In genomic region chr1:120198151-120198550, GRCm38 (mm10) we compare ENCODE assay signal across 21 mouse cellular contexts.
DNase-seq lines count a peak whose midpoint lies in the region; ATAC-seq and TF ChIP-seq lines count a peak whose summit lies in the region.
"Had no signal": no experiment of that assay in that cellular context is flagged by ENCODE, and none has a peak within 500 bp of the region (broad histone marks: within the 10 kb centered on the region; RNA-seq: fewer than 3 reads in every experiment).

No protein-coding gene starts in this region.

- 40% methylated on average over 3 of the region's 3 CpGs for WGBS in midbrain, embryonic 16.5 days

- dilution Hi-C loops in CH12.LX (cut with MboI; ENCODE audit: extremely low pct_ligation_motif_present, extremely low pct_unique_long_range_greater_than_20kb, low sequenced_read_pairs): no loop called here

- DNase-seq in A20 (ENCODE audit: low read depth, low spot score) (peak; percentile 39), CH12.LX (ENCODE audit: extremely low read depth) (peak; percentile 54)
- DNase-seq in induced T-regulatory cell, adult 2 months (ENCODE audit: low read depth): peak; percentile 5
- no peak for DNase-seq in right cerebral cortex, adult 2 months (ENCODE audit: low spot score in 2 of 2)
- DNase-seq in layer of hippocampus, postnatal 14 days (ENCODE audit: low spot score in 2 of 2): no peak
- DNase-seq: adrenal gland, adult 2 months; adrenal gland, adult 8-10 months; adrenal gland, postnatal 10 days; adrenal gland, postnatal 14 days; adrenal gland, postnatal 25 days; adrenal gland, postnatal 36 days; B cell, adult 2 months; cerebellum, adult 11 months; cerebellum, adult 11-12 months; cerebellum, adult 18-20 months; cerebellum, adult 2 months; cerebellum, adult 8-10 months had no signal

- H3K79me2 ChIP-seq in CH12.LX (replicated peaks; ENCODE audit: control insufficient read depth, extremely low read depth, insufficient read depth, poor library complexity, severe bottlenecking): no peaks in the 10 kb centered on the region

- H3K4me3 ChIP-seq in CH12.LX (replicated peaks in 1 of 3; ENCODE audit: low read depth in 2 of 3, low read length in 2 of 3, poor library complexity in 1 of 3): no peak overlapping the region
- no peak overlapping the region for H3K4me3 ChIP-seq in midbrain, embryonic 16.5 days (ENCODE audit: low read depth, low read length)

- no peak for TF ChIP-seq POLR2A in CH12.LX (IDR thresholded peaks at IDR 0.05; ENCODE audit: low read depth, low read length)

- ATAC-seq in midbrain, embryonic 16.5 days: no peak
- ATAC-seq: CD4-positive, CD25-positive, alpha-beta regulatory T cell, adult 4 months; Patski had no signal

- H3K9ac ChIP-seq in CH12.LX (ENCODE audit: insufficient read depth, low read depth): no peak overlapping the region
- no peak overlapping the region for H3K9ac ChIP-seq in midbrain, embryonic 16.5 days (ENCODE audit: low read depth, low read length)

- no peak for TF ChIP-seq RAD21 in CH12.LX (IDR thresholded peaks at IDR 0.05; ENCODE audit: low read depth, low read length)

- no peaks in the 10 kb centered on the region for H3K36me3 ChIP-seq in CH12.LX (replicated peaks in 1 of 2; ENCODE audit: control insufficient read depth in 1 of 2, insufficient read depth in 1 of 2, low read length in 1 of 2)
- no peaks in the 10 kb centered on the region for H3K36me3 ChIP-seq in midbrain, embryonic 16.5 days (ENCODE audit: control insufficient read depth, insufficient read depth, low read length)
- H3K36me3 ChIP-seq: G1E had no signal

- H3K9me3 ChIP-seq in CH12.LX (replicated peaks; ENCODE audit: low read length): no peaks in the 10 kb centered on the region
- no peaks in the 10 kb centered on the region for H3K9me3 ChIP-seq in midbrain, embryonic 16.5 days (replicated peaks; ENCODE audit: control insufficient read depth, low read length, poor library complexity, severe bottlenecking)
- H3K9me3 ChIP-seq: G1E had no signal

- in situ Hi-C loops in CH12.LX (cut with MboI; ENCODE audit: low pct_ligation_motif_present, low pct_unique_long_range_greater_than_20kb, low sequenced_read_pairs): no loop called here

- TF ChIP-seq CTCF in CH12.LX (conservative IDR thresholded peaks at IDR 0.05 in 1 of 2, IDR thresholded peaks at IDR 0.05 in 1 of 2; ENCODE audit: low read depth in 2 of 2, low read length in 2 of 2): no peak

- H3K27me3 ChIP-seq in CH12.LX (replicated peaks): peaks cover 2% of the 10 kb centered on the region
- H3K27me3 ChIP-seq in midbrain, embryonic 16.5 days (ENCODE audit: control insufficient read depth, insufficient read depth, low read depth, low read length): no peaks in the 10 kb centered on the region
- H3K27me3 ChIP-seq: Patski had no signal

- peak; percentile 48; the same call in 1 of the 2 replicates for TF ChIP-seq EP300 in CH12.LX (IDR thresholded peaks at IDR 0.05; ENCODE audit: low read length)

- H3K27ac ChIP-seq in CH12.LX (ENCODE audit: insufficient read depth, low read depth): no peak overlapping the region
- H3K27ac ChIP-seq in midbrain, embryonic 16.5 days (ENCODE audit: low read length): no peak overlapping the region

- H3K4me1 ChIP-seq in CH12.LX (ENCODE audit: control insufficient read depth in 1 of 2, insufficient read depth in 2 of 2): peaks cover 11 to 38% of the 10 kb centered on the region in 2 experiments
- no peaks in the 10 kb centered on the region for H3K4me1 ChIP-seq in midbrain, embryonic 16.5 days (ENCODE audit: control insufficient read depth, insufficient read depth, low read length)

- no peak overlapping the region for H3K4me2 ChIP-seq in CH12.LX (ENCODE audit: insufficient read depth, low read depth, poor library complexity, severe bottlenecking)
- H3K4me2 ChIP-seq in midbrain, embryonic 16.5 days (ENCODE audit: low read length): no peak overlapping the region

TF ChIP-seq in CH12.LX, 34 proteins besides CTCF, POLR2A, EP300 and RAD21:
- TF ChIP-seq MXI1 (IDR thresholded peaks at IDR 0.05; ENCODE audit: low read depth, low read length): 0 out of 2 replicates have a peak, but pooled peaks have one; percentile 22
- no peak for TF ChIP-seq NELFE (IDR thresholded peaks at IDR 0.05; ENCODE audit: low read depth, low read length)
- peak; percentile 48 for TF ChIP-seq BHLHE40 (IDR thresholded peaks at IDR 0.05; ENCODE audit: low read depth, low read length)
- TF ChIP-seq MAX (IDR thresholded peaks at IDR 0.05; ENCODE audit: low read length): no peak
- TF ChIP-seq TCF12 (IDR thresholded peaks at IDR 0.05; ENCODE audit: low read depth, low read length): peak; percentile 63; the same call in 1 of the 2 replicates
- peak; percentile 50; the same call in 1 of the 2 replicates for TF ChIP-seq ETS1 (conservative IDR thresholded peaks at IDR 0.05; ENCODE audit: low read depth, low read length)
- no peak for TF ChIP-seq HCFC1 (IDR thresholded peaks at IDR 0.05; ENCODE audit: low read depth, low read length)
- TF ChIP-seq IRF4 (IDR thresholded peaks at IDR 0.05; ENCODE audit: low read depth, low read length): 0 out of 2 replicates have a peak, but pooled peaks have one; percentile 9
- TF ChIP-seq ZMIZ1 (IDR thresholded peaks at IDR 0.05; ENCODE audit: low read depth, low read length): no peak
- TF ChIP-seq CHD2 (IDR thresholded peaks at IDR 0.05; ENCODE audit: low read length): no peak
- TF ChIP-seq MAFK (IDR thresholded peaks at IDR 0.05; ENCODE audit: insufficient replicate concordance, low read length): peak; percentile 97
- TF ChIP-seq ZC3H11A (IDR thresholded peaks at IDR 0.05; ENCODE audit: low read depth, low read length): no peak
- TF ChIP-seq USF2 (conservative IDR thresholded peaks at IDR 0.05; ENCODE audit: low read depth, low read length): no peak

Comparison
In these comparisons a context has a peak if more than half of its experiments do, and no peak if none do; other contexts are left out.
1. DNase-seq: peak in A20 (single experiment), CH12.LX (single experiment) and induced T-regulatory cell, adult 2 months (single experiment); none in right cerebral cortex, adult 2 months (0 of 2) and layer of hippocampus, postnatal 14 days (0 of 2).